Comparison of ENCODE assay signal across 11 mouse cellular contexts in the genomic region with DNA sequence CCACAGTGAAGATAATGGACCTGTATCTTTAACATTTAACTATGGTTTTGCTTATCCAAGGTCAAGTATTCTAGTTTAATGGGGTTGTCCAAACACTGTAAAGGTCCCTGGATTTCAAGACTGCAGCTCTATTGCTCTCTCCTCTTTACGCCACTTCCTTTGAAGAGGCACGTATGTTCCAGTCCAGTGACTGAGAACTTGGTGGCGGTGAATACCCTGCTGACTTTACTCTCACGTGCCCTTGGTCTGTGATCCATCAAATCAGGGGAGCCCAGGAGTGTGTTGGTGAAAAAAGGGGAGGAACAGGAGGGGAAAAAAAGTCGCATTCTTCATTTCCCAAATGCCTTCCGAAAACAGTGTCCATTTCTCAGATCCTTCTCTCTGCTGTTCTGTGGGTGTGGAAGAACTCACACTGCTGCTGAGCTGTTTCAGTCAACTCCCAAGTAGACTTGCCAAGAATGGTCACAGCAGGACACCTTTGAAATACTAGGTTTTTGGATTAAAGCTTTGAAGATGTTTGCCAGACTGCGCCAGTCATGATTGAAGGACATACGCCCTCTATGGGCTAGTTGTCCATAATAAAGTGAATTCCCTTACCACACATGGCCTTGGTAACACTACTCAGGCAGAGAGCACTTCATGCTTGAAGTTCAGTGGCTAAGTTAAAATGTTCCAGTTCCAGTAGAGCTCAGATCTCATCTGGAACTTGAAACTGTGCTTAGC.
DNase-seq lines count a peak whose midpoint lies in the region; ATAC-seq and TF ChIP-seq lines count a peak whose summit lies in the region.
"Had no signal": no experiment of that assay in that cellular context is flagged by ENCODE, and none has a peak within 500 bp of the region (broad histone marks: within the 10 kb centered on the region; RNA-seq: fewer than 3 reads in every experiment).

No protein-coding gene starts in this region.

- H3K4me3 ChIP-seq in hindbrain, embryonic 14.5 days (replicated peaks; ENCODE audit: low read length), result no peak overlapping the region
- H3K4me3 ChIP-seq in hindbrain, embryonic 11.5 days (ENCODE audit: low read depth, low read length), result no peak overlapping the region
- H3K4me3 ChIP-seq in lung, embryonic 14.5 days (ENCODE audit: low read depth, low read length), result no peak overlapping the region
- H3K4me3 ChIP-seq in heart, embryonic 11.5 days (ENCODE audit: low read depth, low read length), result no peak overlapping the region

- no peak for ATAC-seq in hindbrain, embryonic 14.5 days (ENCODE audit: low FRiP score)
- ATAC-seq in hindbrain, embryonic 11.5 days (ENCODE audit: low FRiP score), result no peak
- peak; percentile 39; the same call in 1 of the 2 replicates for ATAC-seq in lung, embryonic 14.5 days (ENCODE audit: insufficient read depth)
- no peak for ATAC-seq in heart, embryonic 11.5 days (replicated peaks; ENCODE audit: insufficient number of reproducible peaks, low FRiP score, low TSS enrichment)

- peak; percentile 14; the same call in 1 of the 2 replicates for TF ChIP-seq CTCF in lung, embryonic 14.5 days (IDR thresholded peaks at IDR 0.05; ENCODE audit: low read depth)

- no peak overlapping the region for H3K4me2 ChIP-seq in hindbrain, embryonic 14.5 days (replicated peaks)
- H3K4me2 ChIP-seq in hindbrain, embryonic 11.5 days (replicated peaks; ENCODE audit: low read depth, low read length), result no peak overlapping the region
- H3K4me2 ChIP-seq in lung, embryonic 14.5 days, result no peak overlapping the region
- no peak overlapping the region for H3K4me2 ChIP-seq in heart, embryonic 11.5 days

- no peaks in the 10 kb centered on the region for H3K4me1 ChIP-seq in hindbrain, embryonic 14.5 days (replicated peaks; ENCODE audit: control insufficient read depth, insufficient read depth, low read length)
- no peaks in the 10 kb centered on the region for H3K4me1 ChIP-seq in hindbrain, embryonic 11.5 days (replicated peaks; ENCODE audit: control insufficient read depth, insufficient read depth, low read length)
- no peaks in the 10 kb centered on the region for H3K4me1 ChIP-seq in lung, embryonic 14.5 days (ENCODE audit: insufficient read depth)
- peaks cover 10% of the 10 kb centered on the region for H3K4me1 ChIP-seq in heart, embryonic 11.5 days (ENCODE audit: control insufficient read depth, insufficient read depth, low read length)

- H3K9ac ChIP-seq in hindbrain, embryonic 14.5 days, result no peak overlapping the region
- H3K9ac ChIP-seq in hindbrain, embryonic 11.5 days (ENCODE audit: low read depth, low read length), result no peak overlapping the region
- no peak overlapping the region for H3K9ac ChIP-seq in lung, embryonic 14.5 days
- no peak overlapping the region for H3K9ac ChIP-seq in heart, embryonic 11.5 days (ENCODE audit: low read depth, low read length)

- H3K27me3 ChIP-seq in hindbrain, embryonic 14.5 days (ENCODE audit: control insufficient read depth, insufficient read depth, low read length), result no peaks in the 10 kb centered on the region
- H3K27me3 ChIP-seq in hindbrain, embryonic 11.5 days (ENCODE audit: control insufficient read depth, insufficient read depth, low read length), result no peaks in the 10 kb centered on the region
- no peaks in the 10 kb centered on the region for H3K27me3 ChIP-seq in lung, embryonic 14.5 days (ENCODE audit: insufficient read depth, low read length)
- no peaks in the 10 kb centered on the region for H3K27me3 ChIP-seq in heart, embryonic 11.5 days (ENCODE audit: control insufficient read depth, insufficient read depth, low read length)

- no peaks in the 10 kb centered on the region for H3K36me3 ChIP-seq in hindbrain, embryonic 14.5 days (replicated peaks; ENCODE audit: control insufficient read depth, insufficient read depth)
- no peaks in the 10 kb centered on the region for H3K36me3 ChIP-seq in hindbrain, embryonic 11.5 days (ENCODE audit: control insufficient read depth, insufficient read depth, low read length)
- no peaks in the 10 kb centered on the region for H3K36me3 ChIP-seq in lung, embryonic 14.5 days (ENCODE audit: insufficient read depth)
- H3K36me3 ChIP-seq in heart, embryonic 11.5 days (ENCODE audit: control insufficient read depth, insufficient read depth, low read length), result no peaks in the 10 kb centered on the region

- 57% methylated on average over 8 of the region's 8 CpGs for WGBS in hindbrain, embryonic 14.5 days
- 53% methylated on average over 8 of the region's 8 CpGs for WGBS in hindbrain, embryonic 11.5 days
- 61% methylated on average over 8 of the region's 8 CpGs for WGBS in lung, embryonic 14.5 days
- 58% methylated on average over 8 of the region's 8 CpGs for WGBS in heart, embryonic 11.5 days (ENCODE audit: insufficient replicate concordance)

- peak; percentile 56 for DNase-seq in hindbrain, embryonic 14.5 days (ENCODE audit: low spot score)
- DNase-seq in hindbrain, embryonic 11.5 days (ENCODE audit: low spot score), result no peak
- DNase-seq in lung, embryonic 14.5 days, result no peak
- DNase-seq in lung, postnatal 10 days, result no peak
- DNase-seq in cerebellum, adult 11 months, result peak; percentile 18
- DNase-seq in lung, postnatal 25 days (ENCODE audit: low spot score), result peak; percentile 59
- no peak for DNase-seq in urinary bladder, postnatal 14 days (ENCODE audit: low spot score)
- DNase-seq: adrenal gland, postnatal 36 days; gastrocnemius, postnatal 10 days; thymus, postnatal 25 days had no signal

- H3K9me3 ChIP-seq in hindbrain, embryonic 14.5 days (ENCODE audit: control insufficient read depth, low read length), result no peaks in the 10 kb centered on the region
- no peaks in the 10 kb centered on the region for H3K9me3 ChIP-seq in hindbrain, embryonic 11.5 days (ENCODE audit: control insufficient read depth, low read length)
- no peaks in the 10 kb centered on the region for H3K9me3 ChIP-seq in lung, embryonic 14.5 days (ENCODE audit: low read depth, low read length)
- no peaks in the 10 kb centered on the region for H3K9me3 ChIP-seq in heart, embryonic 11.5 days (replicated peaks; ENCODE audit: control insufficient read depth, low read length)

- no peak overlapping the region for H3K27ac ChIP-seq in hindbrain, embryonic 14.5 days
- no peak overlapping the region for H3K27ac ChIP-seq in hindbrain, embryonic 11.5 days (ENCODE audit: low read depth, low read length)
- no peak overlapping the region for H3K27ac ChIP-seq in lung, embryonic 14.5 days (ENCODE audit: low read depth)
- no peak overlapping the region for H3K27ac ChIP-seq in heart, embryonic 11.5 days (ENCODE audit: low read depth, low read length)

Comparison
In these comparisons a context has a peak if more than half of its experiments do, and no peak if none do; other contexts are left out.
1. DNase-seq: peak in hindbrain, embryonic 14.5 days (single experiment), cerebellum, adult 11 months (single experiment) and lung, postnatal 25 days (single experiment); none in hindbrain, embryonic 11.5 days (single experiment), lung, embryonic 14.5 days (single experiment), lung, postnatal 10 days (single experiment) and urinary bladder, postnatal 14 days (single experiment).